Mouse (Mus musculus): ENCODE data around the gene Akr1d1. TPM values are rescaled to one million over a fixed set of nuclear protein-coding genes. Genes with fewer than 3 reads are reported as not detected.

Gene Akr1d1
- polyA plus RNA-seq, 1 experiment from 2014 or later = not detected

- Histone ChIP-seq H3K27me3 (replicated peaks) (no peaks in the 10 kb centered on the region), H3K27ac (replicated peaks) (no peak overlapping the region), H3K4me1 (no peaks in the 10 kb centered on the region), H3K4me2 (no peak overlapping the region), H3K9ac (no peak overlapping the region), H3K9me3 (no peaks in the 10 kb centered on the region), H3K4me3 (no peak overlapping the region), H3K36me3 (no peaks in the 10 kb centered on the region)
- WGBS = 85% methylated on average over 1 of the region's 1 CpGs
- ATAC-seq (ENCODE audit: extremely low read depth, insufficient number of reproducible peaks, low FRiP score, low TSS enrichment) = no peak
Measured at GRCm38 (mm10) chr6:37567363-37567762, 37.4 kb downstream of the Akr1d1 start.

DNA sequence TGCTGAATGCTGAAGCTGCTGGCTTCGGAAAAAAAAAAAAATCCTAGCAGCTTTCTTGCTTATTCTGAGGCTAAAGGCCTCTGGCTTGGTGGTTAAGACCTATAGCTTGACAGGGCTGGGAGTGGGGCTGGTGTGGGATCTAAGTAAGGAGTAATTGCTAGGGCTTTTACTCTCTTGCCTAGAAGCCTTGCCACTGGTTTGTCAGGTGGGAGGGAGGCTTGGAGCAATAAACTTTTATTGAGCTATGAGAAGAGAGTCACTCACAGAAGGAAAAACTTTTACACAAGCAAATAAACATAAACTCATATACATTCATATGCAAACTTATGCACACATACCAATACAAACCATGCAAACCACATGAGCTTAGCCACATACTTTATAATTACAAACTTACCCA lies 42.0 kb downstream of the Akr1d1 start:
- ATAC-seq (ENCODE audit: extremely low read depth, insufficient number of reproducible peaks, low FRiP score, low TSS enrichment) = no peak
- H3K9ac ChIP-seq = no peak overlapping the region
- no peaks in the 10 kb centered on the region for H3K36me3 ChIP-seq
- no peak overlapping the region for H3K27ac ChIP-seq (replicated peaks)
- H3K4me2 ChIP-seq = no peak overlapping the region
- H3K4me3 ChIP-seq = no peak overlapping the region
- H3K9me3 ChIP-seq = no peaks in the 10 kb centered on the region
- no peaks in the 10 kb centered on the region for H3K4me1 ChIP-seq
- 71% methylated on average over 1 of the region's 1 CpGs for WGBS
- no peaks in the 10 kb centered on the region for H3K27me3 ChIP-seq (replicated peaks)

- Histone ChIP-seq H3K27ac (replicated peaks) (no peak overlapping the region), H3K4me3 (no peak overlapping the region), H3K4me1 (no peaks in the 10 kb centered on the region), H3K9me3 (no peaks in the 10 kb centered on the region), H3K4me2 (no peak overlapping the region), H3K27me3 (replicated peaks) (no peaks in the 10 kb centered on the region), H3K36me3 (no peaks in the 10 kb centered on the region), H3K9ac (no peak overlapping the region)
- no peak for ATAC-seq (ENCODE audit: extremely low read depth, insufficient number of reproducible peaks, low FRiP score, low TSS enrichment)
- WGBS = 46% methylated on average over 2 of the region's 2 CpGs
Measured at GRCm38 (mm10) chr6:37572935-37573334, 43.0 kb downstream of the Akr1d1 start.

GRCm38 (mm10) chr6:37580476-37580875 lies 50.5 kb downstream of the Akr1d1 start:
- Histone ChIP-seq H3K9ac (no peak overlapping the region), H3K27ac (replicated peaks) (no peak overlapping the region), H3K9me3 (no peaks in the 10 kb centered on the region), H3K4me1 (no peaks in the 10 kb centered on the region), H3K36me3 (no peaks in the 10 kb centered on the region), H3K4me2 (no peak overlapping the region), H3K4me3 (no peak overlapping the region), H3K27me3 (replicated peaks) (no peaks in the 10 kb centered on the region)
- ATAC-seq (ENCODE audit: extremely low read depth, insufficient number of reproducible peaks, low FRiP score, low TSS enrichment) = no peak
- 62% methylated on average over 5 of the region's 5 CpGs for whole genome bisulfite sequencing

DNA sequence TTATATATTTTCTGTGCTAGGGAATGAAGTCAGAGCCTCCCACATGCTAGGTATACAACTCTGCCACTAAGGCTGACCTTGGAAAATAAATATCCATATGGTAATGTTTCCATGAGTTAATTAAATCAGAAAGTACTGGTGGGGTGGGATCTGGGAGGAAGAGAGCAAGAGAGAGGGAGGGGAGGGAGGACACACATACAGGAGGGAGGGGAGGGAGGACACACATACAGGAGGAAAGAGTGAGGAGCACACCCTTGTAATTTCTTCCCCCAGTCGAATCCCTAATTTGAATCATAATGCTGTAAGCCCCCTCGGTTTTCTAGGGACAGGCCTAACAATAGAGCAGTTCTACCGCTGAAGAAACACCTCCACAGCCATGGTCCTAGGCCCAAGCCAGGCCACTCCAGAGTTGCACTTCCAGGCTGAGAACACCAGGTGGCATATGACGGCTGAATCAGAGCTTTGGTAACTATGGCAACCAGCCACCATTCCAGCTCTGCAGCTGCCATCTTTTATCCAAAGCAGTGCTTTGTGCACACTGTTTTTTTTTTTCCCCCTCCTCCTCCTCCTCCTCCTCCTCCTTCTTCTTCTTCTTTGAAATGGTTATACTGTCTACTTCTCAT lies 59.5 kb downstream of the Akr1d1 start:
- no peak for ATAC-seq (ENCODE audit: extremely low read depth, insufficient number of reproducible peaks, low FRiP score, low TSS enrichment)
- no peak overlapping the region for H3K4me2 ChIP-seq
- H3K27me3 ChIP-seq (replicated peaks) = no peaks in the 10 kb centered on the region
- peaks cover 16% of the 10 kb centered on the region for H3K4me1 ChIP-seq
- no peak overlapping the region for H3K9ac ChIP-seq
- H3K27ac ChIP-seq (replicated peaks) = no peak overlapping the region
- no peak overlapping the region for H3K4me3 ChIP-seq
- 28% methylated on average over 4 of the region's 4 CpGs for WGBS
- no peaks in the 10 kb centered on the region for H3K9me3 ChIP-seq
- no peaks in the 10 kb centered on the region for H3K36me3 ChIP-seq

- no peaks in the 10 kb centered on the region for H3K36me3 ChIP-seq
- ATAC-seq (ENCODE audit: extremely low read depth, insufficient number of reproducible peaks, low FRiP score, low TSS enrichment) = no peak
- H3K4me3 ChIP-seq = no peak overlapping the region
- no peak overlapping the region for H3K9ac ChIP-seq
- H3K27me3 ChIP-seq (replicated peaks) = no peaks in the 10 kb centered on the region
- peaks cover 16% of the 10 kb centered on the region for H3K4me1 ChIP-seq
- H3K4me2 ChIP-seq = no peak overlapping the region
- no peaks in the 10 kb centered on the region for H3K9me3 ChIP-seq
- 72% methylated on average over 6 of the region's 6 CpGs for WGBS
- H3K27ac ChIP-seq (replicated peaks) = no peak overlapping the region
Measured at GRCm38 (mm10) chr6:37590800-37591199, 60.8 kb downstream of the Akr1d1 start.

DNA sequence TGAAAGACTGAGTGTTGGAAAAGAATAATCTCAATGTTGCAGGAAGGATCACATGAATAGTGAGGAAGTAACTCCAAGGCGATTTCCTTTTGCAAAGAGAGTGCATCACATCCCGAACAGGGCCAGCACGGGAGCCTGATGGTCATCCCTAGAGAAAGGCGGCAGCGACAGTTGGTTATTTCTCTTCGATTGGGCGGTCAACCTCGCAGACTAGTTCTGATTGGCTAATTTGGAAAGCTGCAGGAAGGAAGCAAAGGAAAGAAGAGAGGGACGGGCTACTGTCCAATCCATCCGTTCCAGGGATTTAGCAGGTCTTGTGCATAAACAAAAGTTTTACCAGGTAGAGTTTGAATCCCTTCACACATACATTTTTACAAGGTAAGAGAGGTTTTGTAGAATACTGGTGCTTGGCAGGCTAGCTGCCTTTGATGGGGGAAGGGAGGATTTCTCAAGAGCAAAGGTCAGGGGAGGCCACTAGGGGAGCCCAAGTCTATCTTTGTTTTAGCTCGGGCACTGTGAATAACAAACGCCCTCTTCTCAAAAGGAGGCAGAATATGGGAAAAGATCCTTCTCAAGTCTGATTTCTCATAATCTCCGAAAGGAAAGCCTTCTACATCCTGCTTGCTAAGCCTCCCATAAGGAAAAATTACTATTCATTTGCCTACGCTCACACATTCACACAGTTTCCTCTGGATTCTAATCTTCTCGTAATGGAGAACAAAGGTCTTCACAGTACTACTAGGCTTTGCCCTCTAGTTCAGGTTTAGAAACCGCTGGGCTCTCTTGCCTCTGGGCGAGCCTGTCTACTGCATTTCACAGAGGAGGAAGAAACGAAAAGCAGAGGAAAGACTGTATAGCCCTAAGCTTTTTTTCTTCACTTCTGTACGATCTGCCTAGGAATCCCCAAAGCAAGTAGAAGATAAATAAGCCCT lies 62.4 kb downstream of the Akr1d1 start:
- ATAC-seq (ENCODE audit: extremely low read depth, insufficient number of reproducible peaks, low FRiP score, low TSS enrichment) = no peak
- no peak overlapping the region for H3K9ac ChIP-seq
- WGBS = 57% methylated on average over 19 of the region's 19 CpGs
- peaks cover 16% of the 10 kb centered on the region for H3K4me1 ChIP-seq
- no peak overlapping the region for H3K4me3 ChIP-seq
- H3K9me3 ChIP-seq = no peaks in the 10 kb centered on the region
- H3K27me3 ChIP-seq (replicated peaks) = no peaks in the 10 kb centered on the region
- H3K27ac ChIP-seq (replicated peaks) = peak overlapping the region; percentile 60
- no peaks in the 10 kb centered on the region for H3K36me3 ChIP-seq
- no peak overlapping the region for H3K4me2 ChIP-seq

DNA sequence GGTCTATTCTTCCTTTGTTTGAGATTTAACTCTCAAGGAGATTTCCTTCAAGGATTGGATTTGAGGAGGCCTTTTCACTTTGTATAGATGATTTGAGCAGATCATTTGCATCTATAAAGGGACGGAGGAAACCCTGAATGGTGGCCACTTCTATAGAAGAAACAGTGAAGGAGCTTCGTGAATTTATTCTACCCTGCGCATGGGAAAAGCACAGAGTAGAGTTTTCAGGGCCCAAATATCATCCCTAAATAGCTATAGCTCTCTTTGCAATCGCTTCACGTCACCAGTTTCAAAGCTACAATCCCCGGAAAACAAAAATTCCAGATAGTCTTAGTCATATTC lies 63.0 kb downstream of the Akr1d1 start:
- Histone ChIP-seq H3K27me3 (replicated peaks) (no peaks in the 10 kb centered on the region), H3K9me3 (no peaks in the 10 kb centered on the region), H3K4me1 (peaks cover 16% of the 10 kb centered on the region), H3K4me2 (no peak overlapping the region), H3K27ac (replicated peaks) (peak overlapping the region; percentile 60), H3K4me3 (no peak overlapping the region), H3K9ac (no peak overlapping the region), H3K36me3 (no peaks in the 10 kb centered on the region)
- 56% methylated on average over 6 of the region's 6 CpGs for WGBS
- no peak for ATAC-seq (ENCODE audit: extremely low read depth, insufficient number of reproducible peaks, low FRiP score, low TSS enrichment)

DNA sequence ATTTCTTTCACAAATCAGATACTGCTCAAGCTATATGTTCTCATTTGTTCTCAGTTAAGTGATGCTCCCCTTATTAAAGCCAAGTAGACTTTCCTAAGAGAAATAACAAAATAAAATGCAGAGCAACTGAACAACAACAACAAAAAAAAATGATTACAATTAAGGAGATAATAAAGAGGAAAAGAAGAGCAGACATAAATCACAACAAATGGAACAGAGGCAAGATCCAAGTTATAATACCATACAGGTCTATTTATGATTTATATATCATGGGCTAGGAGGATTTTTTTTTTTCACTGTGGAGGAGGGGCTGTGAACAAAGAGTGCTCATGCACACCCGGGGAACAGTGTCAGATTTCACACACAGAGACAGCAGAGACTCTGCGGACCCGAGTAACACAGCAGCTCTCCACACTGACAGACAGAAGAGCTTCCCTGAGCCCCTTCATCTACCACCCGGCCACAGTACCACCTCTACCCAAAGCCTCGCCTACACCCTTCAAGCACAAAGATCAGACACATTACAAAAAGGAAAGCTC lies 63.6 kb downstream of the Akr1d1 start:
- Histone ChIP-seq H3K36me3 (no peaks in the 10 kb centered on the region), H3K27me3 (replicated peaks) (no peaks in the 10 kb centered on the region), H3K4me2 (no peak overlapping the region), H3K4me1 (peaks cover 16% of the 10 kb centered on the region), H3K9me3 (no peaks in the 10 kb centered on the region), H3K9ac (no peak overlapping the region), H3K27ac (replicated peaks) (no peak overlapping the region), H3K4me3 (no peak overlapping the region)
- WGBS = 24% methylated on average over 5 of the region's 5 CpGs
- no peak for ATAC-seq (ENCODE audit: extremely low read depth, insufficient number of reproducible peaks, low FRiP score, low TSS enrichment)

- 58% methylated on average over 2 of the region's 2 CpGs for WGBS
- Histone ChIP-seq H3K4me3 (no peak overlapping the region), H3K4me2 (no peak overlapping the region), H3K36me3 (no peaks in the 10 kb centered on the region), H3K27ac (replicated peaks) (no peak overlapping the region), H3K9ac (no peak overlapping the region), H3K4me1 (peaks cover 16% of the 10 kb centered on the region), H3K27me3 (replicated peaks) (no peaks in the 10 kb centered on the region), H3K9me3 (no peaks in the 10 kb centered on the region)
- no peak for ATAC-seq (ENCODE audit: extremely low read depth, insufficient number of reproducible peaks, low FRiP score, low TSS enrichment)
Measured at GRCm38 (mm10) chr6:37597088-37597487, 67.1 kb downstream of the Akr1d1 start.

DNA sequence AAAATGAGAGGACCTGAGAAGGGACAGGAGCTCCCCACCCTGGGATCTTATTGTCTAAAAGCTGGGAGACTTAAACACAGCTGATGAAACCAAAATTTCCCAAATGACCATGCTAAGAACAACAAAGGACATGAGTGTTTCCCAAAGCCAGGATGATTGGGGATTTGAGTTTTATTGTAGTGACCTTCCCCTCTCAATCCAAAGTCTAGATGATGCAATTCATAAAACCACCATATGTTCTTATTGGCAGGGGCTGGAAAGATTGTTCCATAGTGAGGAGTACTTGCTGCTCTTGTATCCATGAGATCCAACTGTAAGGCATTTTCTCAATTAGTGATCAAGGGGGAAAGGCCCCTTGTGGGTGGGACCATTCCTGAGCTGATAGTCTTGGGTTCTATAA lies 68.1 kb downstream of the Akr1d1 start:
- no peaks in the 10 kb centered on the region for H3K9me3 ChIP-seq
- H3K9ac ChIP-seq = no peak overlapping the region
- H3K27me3 ChIP-seq (replicated peaks) = no peaks in the 10 kb centered on the region
- no peak overlapping the region for H3K27ac ChIP-seq (replicated peaks)
- no peak for ATAC-seq (ENCODE audit: extremely low read depth, insufficient number of reproducible peaks, low FRiP score, low TSS enrichment)
- H3K4me3 ChIP-seq = no peak overlapping the region
- H3K4me1 ChIP-seq = peaks cover 11% of the 10 kb centered on the region
- no peaks in the 10 kb centered on the region for H3K36me3 ChIP-seq
- no peak overlapping the region for H3K4me2 ChIP-seq

Data from heart, embryonic 13.5 days (tissue).